Mouse (Mus musculus): Measurements from ENCODE around the gene Gper1.

GRCm38 (mm10) chr5:139411665-139412314, 11.2 kb upstream of the Gper1 start:
- TF ChIP-seq CTCF (IDR thresholded peaks at IDR 0.05; ENCODE audit: borderline replicate concordance, insufficient read depth, low read depth, low read length) (no peak), POLR2A (IDR thresholded peaks at IDR 0.05; ENCODE audit: borderline replicate concordance, insufficient read depth, low read length) (no peak)
